In genomic region chr11:20859858-20860257, GRCm38 (mm10) we compare ENCODE assay signal across 9 mouse cellular contexts. TPM values are rescaled to one million over a fixed set of nuclear protein-coding genes. Genes with fewer than 3 reads are reported as not detected.
A peak's percentile ranks its signal among the peaks of the same experiment; 100 is the strongest.
DNase-seq lines count a peak whose midpoint lies in the region; ATAC-seq and TF ChIP-seq lines count a peak whose summit lies in the region.
"Had no signal": no experiment of that assay in that cellular context is flagged by ENCODE, and none has a peak within 500 bp of the region (broad histone marks: within the 10 kb centered on the region; RNA-seq: fewer than 3 reads in every experiment).

No protein-coding gene starts in this region.

- peak overlapping the region; percentile 28; the same call in 1 of the 2 replicates for H3K4me2 ChIP-seq in forebrain, embryonic 13.5 days
- H3K4me2 ChIP-seq in forebrain, embryonic 12.5 days = no peak overlapping the region
- H3K4me2 ChIP-seq in hindbrain, embryonic 16.5 days (ENCODE audit: low read length) = peak overlapping the region; percentile 25

- H3K27me3 ChIP-seq in forebrain, embryonic 13.5 days = no peaks in the 10 kb centered on the region
- H3K27me3 ChIP-seq in forebrain, embryonic 12.5 days = no peaks in the 10 kb centered on the region
- H3K27me3 ChIP-seq in hindbrain, embryonic 16.5 days (replicated peaks; ENCODE audit: control insufficient read depth, insufficient read depth, low read length) = no peaks in the 10 kb centered on the region

- ATAC-seq in forebrain, embryonic 13.5 days = no peak
- no peak for ATAC-seq in forebrain, embryonic 12.5 days (ENCODE audit: low FRiP score)
- no peak for ATAC-seq in hindbrain, embryonic 16.5 days

- WGBS in forebrain, embryonic 13.5 days = 56% methylated on average over 6 of the region's 6 CpGs
- WGBS in forebrain, embryonic 12.5 days = 58% methylated on average over 6 of the region's 6 CpGs
- WGBS in hindbrain, embryonic 16.5 days = 39% methylated on average over 6 of the region's 6 CpGs
- WGBS in lung, adult 2 months = 41% methylated on average over 6 of the region's 6 CpGs

- peaks cover 13% of the 10 kb centered on the region for H3K4me1 ChIP-seq in forebrain, embryonic 13.5 days
- H3K4me1 ChIP-seq in forebrain, embryonic 12.5 days = peaks cover 26% of the 10 kb centered on the region; the same call in 1 of the 2 replicates
- H3K4me1 ChIP-seq in hindbrain, embryonic 16.5 days (ENCODE audit: control insufficient read depth, insufficient read depth, low read depth, low read length) = peaks cover 3% of the 10 kb centered on the region; the same call in 1 of the 2 replicates
- peaks cover 11% of the 10 kb centered on the region for H3K4me1 ChIP-seq in lung, adult 2 months (ENCODE audit: control insufficient read depth, insufficient read depth, low read length)

- H3K4me3 ChIP-seq in forebrain, embryonic 13.5 days = no peak overlapping the region
- H3K4me3 ChIP-seq in forebrain, embryonic 12.5 days (replicated peaks) = no peak overlapping the region
- no peak overlapping the region for H3K4me3 ChIP-seq in hindbrain, embryonic 16.5 days (ENCODE audit: low read length)
- peak overlapping the region; percentile 35 for H3K4me3 ChIP-seq in lung, adult 2 months (replicated peaks; ENCODE audit: extremely low read depth, low read depth, low read length)

- no peak for TF ChIP-seq POLR2A in lung, adult 2 months (IDR thresholded peaks at IDR 0.05; ENCODE audit: borderline replicate concordance, extremely low read depth, low read depth, low read length)

- H3K27ac ChIP-seq in forebrain, embryonic 13.5 days = peak overlapping the region; percentile 67; the same call in 1 of the 2 replicates
- no peak overlapping the region for H3K27ac ChIP-seq in forebrain, embryonic 12.5 days
- H3K27ac ChIP-seq in hindbrain, embryonic 16.5 days (ENCODE audit: low read depth, low read length) = peak overlapping the region; percentile 87

- no peak overlapping the region for H3K9ac ChIP-seq in forebrain, embryonic 13.5 days
- no peak overlapping the region for H3K9ac ChIP-seq in forebrain, embryonic 12.5 days
- H3K9ac ChIP-seq in hindbrain, embryonic 16.5 days (ENCODE audit: low read depth, low read length) = no peak overlapping the region

- H3K9me3 ChIP-seq in forebrain, embryonic 13.5 days (replicated peaks) = no peaks in the 10 kb centered on the region
- H3K9me3 ChIP-seq in forebrain, embryonic 12.5 days = no peaks in the 10 kb centered on the region
- H3K9me3 ChIP-seq in hindbrain, embryonic 16.5 days (ENCODE audit: control insufficient read depth, low read length) = no peaks in the 10 kb centered on the region

- H3K36me3 ChIP-seq in forebrain, embryonic 13.5 days (ENCODE audit: poor library complexity, severe bottlenecking) = no peaks in the 10 kb centered on the region
- H3K36me3 ChIP-seq in forebrain, embryonic 12.5 days (replicated peaks) = no peaks in the 10 kb centered on the region
- no peaks in the 10 kb centered on the region for H3K36me3 ChIP-seq in hindbrain, embryonic 16.5 days (ENCODE audit: control insufficient read depth, insufficient read depth, low read length)

- DNase-seq in ES-CJ7 (ENCODE audit: low read depth, low spot score) = peak; percentile 62
- no peak for DNase-seq in lung, adult 2 months
- no peak for DNase-seq in MN1 (ENCODE audit: low spot score)
- DNase-seq in layer of hippocampus, postnatal 25 days (ENCODE audit: extremely low spot score in 1 of 2, low spot score in 1 of 2) = no peak
- no peak for DNase-seq in right cerebral cortex, postnatal 25 days
- DNase-seq: cerebellum, adult 11 months had no signal

- TF ChIP-seq CTCF in lung, adult 2 months (IDR thresholded peaks at IDR 0.05; ENCODE audit: insufficient read depth, low read length) = no peak

RNA-seq across cellular contexts. Expression of gene Lgalsl, which starts 29.0 kb away (rescaled TPM):
- polyA plus RNA-seq in forebrain, embryonic 13.5 days (2015; fragmentation: Nextera tagmentation; extraction: Ambion mirVana) = 45.4 and 45.8 TPM in 2 replicates
- polyA plus RNA-seq in forebrain, embryonic 12.5 days (2016; fragmentation: Nextera tagmentation; extraction: Ambion mirVana) = 40.5 and 40.6 TPM in 2 replicates
- polyA plus RNA-seq in hindbrain, embryonic 16.5 days (2015; fragmentation: Nextera tagmentation; extraction: Ambion mirVana) = 84.9 and 87.2 TPM in 2 replicates
- polyA plus RNA-seq in lung, adult 2 months (2012; rRNA removed) = 11.3 and 16.6 TPM in 2 replicates
- total RNA-seq in layer of hippocampus, postnatal 25 days (2021) = 10 to 100 TPM; 70.7 to 80.6 TPM
